Mouse (Mus musculus) heart, postnatal 10 days (tissue): ENCODE data around the gene Kif26a. TPM values are rescaled to one million over a fixed set of nuclear protein-coding genes. Genes with fewer than 3 reads are reported as not detected.

Source experiments
- DNase-seq, 2 experiments: peaks; one replicate each; pipeline ENCODE4 v3.0.0; 2021
- intact Hi-C: fragments of 180-260 bp; cut with DNase I; formaldehyde crosslinking; loops from one replicate; pipeline ENCODE4 v1.15.1; 2025
- total RNA-seq, 2 experiments: library from RNA; stranded (reverse); gene quantifications; 2 replicates each; pipeline ENCODE4 v1.2.3; 2021

The Kif26a gene
- 10 to 100 TPM; 33.4 to 33.5 TPM for total RNA-seq

- peak; percentile 73 to 77 for DNase-seq
These were observed at the start of gene Kif26a for GRCm38 (mm10) chr12:112145875-112146651. TSS of gene Kif26a (plus strand) at chr12:112146208.

GRCm38 (mm10) chr12:112096733-112097117, 49.3 kb upstream of the Kif26a start:
- intact Hi-C loops: loop anchor here (10.0 kb wide), 1 partner anchor 222 kb away; no protein-coding TSS in a partner anchor
- DNase-seq: no peak

More at GRCm38 (mm10) chr12:112145875-112146651, at the start of gene Kif26a:
- intact Hi-C loops: loop anchor here (1.0 to 5.0 kb wide), 6 partner anchors 38 to 397 kb away; no protein-coding TSS in a partner anchor

- intact Hi-C loops: no loop called here
- no peak for DNase-seq
These were observed 45.9 kb upstream of the Kif26a start for GRCm38 (mm10) chr12:112100106-112100505.

GRCm38 (mm10) chr12:112101045-112101444, 45.0 kb upstream of the Kif26a start:
- intact Hi-C loops: no loop called here
- DNase-seq: peak; percentile 34 to 45

- intact Hi-C loops: no loop called here
- no peak for DNase-seq
These were observed 42.8 kb upstream of the Kif26a start for GRCm38 (mm10) chr12:112103179-112103578.

GRCm38 (mm10) chr12:112104890-112105289, 41.1 kb upstream of the Kif26a start:
- intact Hi-C loops: no loop called here
- no peak for DNase-seq

- peak; percentile 40 to 45 for DNase-seq
- intact Hi-C loops: no loop called here
These were observed 39.5 kb upstream of the Kif26a start, which contains the start of gene Aspg for GRCm38 (mm10) chr12:112106541-112106971. TSS of gene Aspg (plus strand) at chr12:112106679.

- no peak for DNase-seq
- intact Hi-C loops: no loop called here
These were observed 38.3 kb upstream of the Kif26a start for GRCm38 (mm10) chr12:112107685-112108084.

- no peak for DNase-seq
- intact Hi-C loops: no loop called here
These were observed 37.1 kb upstream of the Kif26a start for GRCm38 (mm10) chr12:112108696-112109445.

- intact Hi-C loops: no loop called here
- no peak for DNase-seq
These were observed 36.3 kb upstream of the Kif26a start for GRCm38 (mm10) chr12:112109701-112110100.

GRCm38 (mm10) chr12:112111323-112111722, 34.7 kb upstream of the Kif26a start:
- intact Hi-C loops: no loop called here
- DNase-seq: no peak

GRCm38 (mm10) chr12:112112235-112112634, 33.8 kb upstream of the Kif26a start:
- intact Hi-C loops: no loop called here

GRCm38 (mm10) chr12:112112686-112113396, 33.2 kb upstream of the Kif26a start:
- no peak for DNase-seq
- intact Hi-C loops: loop anchor here (1.0 kb wide), 3 partner anchors 27 to 428 kb away; no protein-coding TSS in a partner anchor

More at GRCm38 (mm10) chr12:112112235-112112634, 33.8 kb upstream of the Kif26a start:
- no peak for DNase-seq

- intact Hi-C loops: loop anchor here (1.0 kb wide), 3 partner anchors 27 to 428 kb away; no protein-coding TSS in a partner anchor
- DNase-seq: peak; percentile 90 to 94
These were observed 32.3 kb upstream of the Kif26a start for GRCm38 (mm10) chr12:112113710-112114109.

GRCm38 (mm10) chr12:112117006-112117405, 29.0 kb upstream of the Kif26a start:
- intact Hi-C loops: no loop called here
- DNase-seq: no peak

- intact Hi-C loops: no loop called here
- no peak for DNase-seq
These were observed 28.4 kb upstream of the Kif26a start for GRCm38 (mm10) chr12:112117649-112118048.

GRCm38 (mm10) chr12:112121188-112121587, 24.8 kb upstream of the Kif26a start:
- no peak for DNase-seq
- intact Hi-C loops: no loop called here

- no peak for DNase-seq
- intact Hi-C loops: no loop called here
These were observed 20.1 kb upstream of the Kif26a start for GRCm38 (mm10) chr12:112125903-112126302.

GRCm38 (mm10) chr12:112126931-112127635, 18.9 kb upstream of the Kif26a start:
- intact Hi-C loops: no loop called here
- no peak for DNase-seq

- DNase-seq: no peak
- intact Hi-C loops: no loop called here
These were observed 17.5 kb upstream of the Kif26a start for GRCm38 (mm10) chr12:112128526-112128925.
